Mouse (Mus musculus) megakaryocyte, embryonic 14.5 days (primary cell): ENCODE measurements at regions not wholly inside any gene's neighbourhood (a gene's known extent, or its start where the extent isn't known, plus 50 kb on each side); places are given as distances from the start of the nearest gene placed in this dataset.

ENCODE experiments used
- FLI1 ChIP-seq: IDR thresholded peaks from 2 replicates; pipeline ENCODE4 v1.6.1; 2012; ENCODE audit warnings: low read length, inconsistent platforms, mixed read lengths
- GATA1 ChIP-seq: IDR thresholded peaks from 3 replicates; pipeline ENCODE4 v1.6.1; 2012; ENCODE audit warnings: mixed read lengths, low read length, inconsistent platforms, borderline replicate concordance

DNA sequence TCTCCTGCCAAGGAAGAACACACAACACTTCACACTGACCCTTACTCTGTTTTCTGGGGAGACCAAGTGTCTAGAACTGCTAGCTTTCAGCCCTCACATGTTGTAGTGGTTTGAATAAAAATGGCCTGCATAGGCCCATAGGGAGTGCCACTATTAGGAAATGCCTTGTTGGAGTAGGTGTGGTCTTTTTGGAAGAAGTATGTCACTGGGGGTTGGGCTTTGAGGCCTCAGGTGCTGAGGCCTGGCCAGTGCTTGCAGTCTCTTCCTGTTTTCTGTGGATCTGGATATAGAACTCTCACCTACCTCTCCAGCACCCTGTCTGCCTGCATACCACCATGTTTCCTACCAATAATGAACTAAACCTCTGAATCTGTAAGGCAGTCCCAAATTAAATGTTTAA, 117.9 kb downstream of the Gm9817 start:
- TF ChIP-seq FLI1 (no peak), GATA1 (no peak)
